Mouse (Mus musculus): Measurements from ENCODE around the gene Shisal1. TPM values are rescaled to one million over a fixed set of nuclear protein-coding genes. Genes with fewer than 3 reads are reported as not detected.

The Shisal1 gene
- polyA plus RNA-seq, 1 experiment from 2014 or later: 2.7 TPM

DNA sequence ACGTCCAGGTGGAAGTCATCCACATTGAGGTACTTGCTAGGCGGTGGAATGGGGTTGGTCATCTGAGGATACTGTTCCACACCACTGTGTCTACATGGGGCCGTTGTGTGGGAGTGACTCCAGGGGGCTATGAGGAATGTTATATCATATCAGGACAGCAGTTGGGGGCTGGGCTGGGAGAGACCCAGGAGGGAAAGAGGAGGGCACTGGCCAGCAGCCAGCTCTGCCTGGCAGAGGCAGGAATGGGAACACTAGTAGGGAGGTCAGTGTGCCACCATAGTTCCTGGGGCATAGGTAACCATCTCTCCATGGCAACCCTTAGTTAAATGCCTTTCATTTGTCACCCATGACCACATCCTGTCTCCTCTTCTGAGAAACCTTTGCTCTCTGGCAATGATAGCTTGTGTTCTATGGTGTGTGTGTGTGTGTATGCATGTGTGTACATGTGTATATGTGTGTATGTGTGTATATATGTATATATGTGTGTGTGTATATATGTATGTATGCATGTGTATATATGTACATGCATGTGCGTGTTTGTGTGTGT is 115.8 kb downstream of the Shisal1 start:
- no peak for ATAC-seq (ENCODE audit: insufficient number of reproducible peaks, insufficient read depth, low FRiP score, low read depth)

GRCm38 (mm10) chr15:84329940-84330339 is 117.0 kb downstream of the Shisal1 start:
- H3K4me2 ChIP-seq (replicated peaks; ENCODE audit: low read depth, low read length): no peak overlapping the region
- no peak for ATAC-seq (ENCODE audit: insufficient number of reproducible peaks, insufficient read depth, low FRiP score, low read depth)
- WGBS: 87% methylated on average over 8 of the region's 8 CpGs

More for the DNA sequence above, 115.8 kb downstream of the Shisal1 start:
- no peaks in the 10 kb centered on the region for H3K4me1 ChIP-seq (ENCODE audit: control insufficient read depth, insufficient read depth, low read length)
- no peaks in the 10 kb centered on the region for H3K36me3 ChIP-seq (ENCODE audit: control insufficient read depth, insufficient read depth, low read length)
- H3K27me3 ChIP-seq (ENCODE audit: control insufficient read depth, insufficient read depth, low read length): no peaks in the 10 kb centered on the region
- no peak overlapping the region for H3K4me2 ChIP-seq (replicated peaks; ENCODE audit: low read depth, low read length)
- H3K4me3 ChIP-seq (ENCODE audit: low read depth, low read length): no peak overlapping the region
- H3K9me3 ChIP-seq (ENCODE audit: control insufficient read depth, low read depth, low read length): no peaks in the 10 kb centered on the region
- no peak overlapping the region for H3K27ac ChIP-seq (ENCODE audit: low read length)
- WGBS: 68% methylated on average over 4 of the region's 4 CpGs
- H3K9ac ChIP-seq (replicated peaks; ENCODE audit: low read depth, low read length): no peak overlapping the region

More at GRCm38 (mm10) chr15:84329940-84330339, 117.0 kb downstream of the Shisal1 start:
- no peaks in the 10 kb centered on the region for H3K27me3 ChIP-seq (ENCODE audit: control insufficient read depth, insufficient read depth, low read length)
- no peak overlapping the region for H3K9ac ChIP-seq (replicated peaks; ENCODE audit: low read depth, low read length)
- no peaks in the 10 kb centered on the region for H3K9me3 ChIP-seq (ENCODE audit: control insufficient read depth, low read depth, low read length)
- H3K4me3 ChIP-seq (ENCODE audit: low read depth, low read length): no peak overlapping the region
- H3K27ac ChIP-seq (ENCODE audit: low read length): no peak overlapping the region
- no peaks in the 10 kb centered on the region for H3K36me3 ChIP-seq (ENCODE audit: control insufficient read depth, insufficient read depth, low read length)
- H3K4me1 ChIP-seq (ENCODE audit: control insufficient read depth, insufficient read depth, low read length): 0 out of 2 replicates have a peak, but pooled peaks cover 3% of the 10 kb centered on the region

Other genes with a start within 250 kb of the Shisal1 start
- gene Parvb, start 215.1 kb downstream of the Shisal1 start, polyA plus RNA-seq (2014; fragmentation: Nextera tagmentation; extraction: Ambion mirVana): 4.1 and 4.4 TPM in 2 replicates
- gene Parvg, start 123.1 kb downstream of the Shisal1 start, polyA plus RNA-seq (2014; fragmentation: Nextera tagmentation; extraction: Ambion mirVana): 2.0 and 2.4 TPM in 2 replicates
- gene Rtl6, start 110.7 kb upstream of the Shisal1 start, polyA plus RNA-seq (2014; fragmentation: Nextera tagmentation; extraction: Ambion mirVana): 8.4 and 8.6 TPM in 2 replicates
- gene Prr5, start 222.5 kb upstream of the Shisal1 start, polyA plus RNA-seq (2014; fragmentation: Nextera tagmentation; extraction: Ambion mirVana): 29.0 and 34.8 TPM in 2 replicates

All from stomach, embryonic 14.5 days (tissue).